Mouse (Mus musculus): ENCODE results near the gene Slc8b1. TPM values are rescaled to one million over a fixed set of nuclear protein-coding genes. Genes with fewer than 3 reads are reported as not detected.
A peak's percentile ranks its signal among the peaks of the same experiment; 100 is the strongest.

Gene Slc8b1
- total RNA-seq, 1 experiment from 2014 or later, result 8.4 TPM

DNA sequence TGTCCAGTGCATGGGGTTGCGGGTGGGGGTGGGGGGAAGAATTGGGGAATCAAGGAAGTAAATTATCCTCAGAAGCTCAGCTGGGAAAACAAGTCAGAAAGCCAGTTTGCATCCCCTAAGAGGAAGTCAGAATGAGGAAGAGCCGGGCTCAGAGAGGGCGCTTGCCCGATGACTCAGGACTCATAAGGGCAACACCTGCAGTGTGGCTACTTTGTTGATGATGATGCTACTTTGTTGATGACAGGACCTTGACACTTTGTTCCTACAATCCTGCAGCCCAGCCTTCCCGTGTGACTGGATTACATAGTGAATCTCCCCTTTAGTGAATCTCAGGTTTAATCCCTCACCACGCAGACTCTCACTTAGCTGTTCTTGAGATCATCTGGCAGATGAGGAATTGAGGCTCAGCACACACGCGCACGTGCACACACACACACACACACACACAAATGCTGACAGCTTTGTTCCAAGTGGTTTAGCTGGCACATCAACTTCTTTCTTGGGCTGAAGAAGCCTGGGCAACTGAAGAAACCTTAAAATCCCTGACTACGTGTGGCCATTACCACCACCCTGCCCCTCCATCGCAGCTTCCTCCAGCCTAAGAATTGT lies 59.4 kb downstream of the Slc8b1 start:
- peak; percentile 58 to 77; a peak in 3 of 4 replicates for ATAC-seq (replicated peaks in 1 of 2; ENCODE audit: insufficient read depth in 1 of 2, low FRiP score in 2 of 2, low TSS enrichment in 1 of 2, low read depth in 1 of 2, poor library complexity in 2 of 2, severe bottlenecking in 2 of 2)

DNA sequence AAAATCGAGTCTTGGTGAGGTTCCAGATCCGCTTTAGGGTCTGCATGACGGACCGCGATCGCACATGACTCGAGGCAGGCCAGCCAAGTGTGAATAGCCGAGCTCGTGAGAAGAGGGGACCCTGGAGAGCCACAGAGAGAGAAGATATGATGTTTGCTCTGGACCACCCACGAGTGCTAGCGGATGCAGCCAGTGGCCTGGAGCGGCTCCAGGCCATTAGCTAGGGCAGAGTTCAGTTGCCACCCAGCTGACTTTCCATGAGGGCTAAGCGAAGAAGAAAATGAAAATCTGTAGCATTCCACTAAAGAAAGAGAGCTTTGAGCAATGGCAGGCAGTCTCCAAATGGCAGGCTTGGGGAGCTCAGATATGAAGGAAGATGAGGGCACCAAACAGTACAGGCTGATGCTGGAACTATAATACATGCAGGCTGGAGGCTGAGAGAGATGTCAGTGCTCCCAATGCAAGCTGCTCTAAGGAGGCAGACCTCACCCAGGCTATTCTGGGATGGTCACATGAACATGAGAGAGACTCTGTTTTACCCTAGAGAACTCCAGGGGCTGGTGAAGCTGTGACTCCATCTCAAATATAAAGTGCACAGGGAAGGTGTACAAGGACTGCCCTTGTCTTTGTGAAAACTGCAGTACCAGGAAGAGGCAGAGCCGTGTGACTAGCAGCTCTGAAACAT lies 60.2 kb downstream of the Slc8b1 start:
- ATAC-seq (replicated peaks in 1 of 2; ENCODE audit: insufficient read depth in 1 of 2, low FRiP score in 2 of 2, low TSS enrichment in 1 of 2, low read depth in 1 of 2, poor library complexity in 2 of 2, severe bottlenecking in 2 of 2), result no peak

DNA sequence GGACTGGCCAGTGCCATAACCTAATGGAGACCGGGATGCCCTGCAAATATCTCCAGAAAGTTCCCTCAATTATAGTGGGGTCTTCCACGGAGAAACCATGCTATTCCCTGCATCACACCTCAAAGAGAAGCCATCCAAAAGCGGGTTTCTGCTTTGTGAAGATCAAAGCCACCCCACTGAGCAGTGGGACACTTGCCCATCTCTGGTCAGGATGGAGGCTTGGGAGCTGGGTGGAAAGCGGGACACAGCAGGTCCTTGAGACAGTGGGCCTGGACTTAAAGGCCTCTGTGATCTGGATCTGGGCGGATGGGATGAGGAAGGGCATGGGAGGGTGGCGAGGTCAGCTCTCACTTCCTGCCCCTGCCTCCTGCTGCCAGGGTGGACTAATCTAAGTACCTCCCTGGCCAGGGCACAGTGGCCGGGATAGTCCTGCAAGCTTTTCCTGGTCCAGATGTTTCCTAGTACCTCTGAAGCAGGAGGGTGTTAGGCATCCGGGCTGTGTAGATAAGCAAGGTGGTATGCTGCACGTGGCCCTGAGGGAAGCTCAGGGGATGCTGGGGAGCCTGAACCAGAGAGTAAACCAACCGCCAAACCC lies 63.6 kb downstream of the Slc8b1 start:
- ATAC-seq (replicated peaks in 1 of 2; ENCODE audit: insufficient read depth in 1 of 2, low FRiP score in 2 of 2, low TSS enrichment in 1 of 2, low read depth in 1 of 2, poor library complexity in 2 of 2, severe bottlenecking in 2 of 2), result no peak

GRCm38 (mm10) chr5:120576781-120577301 lies 65.9 kb downstream of the Slc8b1 start:
- no peak for ATAC-seq (replicated peaks in 1 of 2; ENCODE audit: insufficient read depth in 1 of 2, low FRiP score in 2 of 2, low TSS enrichment in 1 of 2, low read depth in 1 of 2, poor library complexity in 2 of 2, severe bottlenecking in 2 of 2)

DNA sequence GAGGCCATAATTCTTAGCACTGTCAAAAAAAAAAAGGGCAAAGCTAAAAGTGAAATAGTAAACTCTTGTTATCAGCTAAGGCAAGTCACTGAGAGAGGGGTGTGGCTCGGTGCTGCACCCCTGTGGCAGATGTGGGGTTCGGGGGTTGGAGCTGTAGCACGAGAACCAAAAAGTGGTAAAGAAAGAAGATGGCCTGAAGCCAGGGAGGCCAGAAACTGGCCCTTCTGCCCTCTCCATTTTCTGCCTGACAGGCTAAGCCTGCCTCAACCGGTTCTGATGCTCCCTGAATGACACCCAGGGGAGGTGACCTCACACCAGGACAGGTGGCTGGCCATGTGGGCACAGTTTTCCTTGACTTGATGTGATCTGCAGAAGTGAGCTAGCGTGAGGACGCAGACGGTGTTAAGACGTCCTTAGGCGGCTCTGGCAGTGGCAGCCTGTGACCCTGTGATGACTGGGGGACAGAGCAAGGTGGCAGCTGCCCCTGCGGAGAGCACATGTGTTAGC lies 67.0 kb downstream of the Slc8b1 start:
- peak; percentile 30 to 63; a peak in 2 of 4 replicates for ATAC-seq (replicated peaks in 1 of 2; ENCODE audit: insufficient read depth in 1 of 2, low FRiP score in 2 of 2, low TSS enrichment in 1 of 2, low read depth in 1 of 2, poor library complexity in 2 of 2, severe bottlenecking in 2 of 2)

DNA sequence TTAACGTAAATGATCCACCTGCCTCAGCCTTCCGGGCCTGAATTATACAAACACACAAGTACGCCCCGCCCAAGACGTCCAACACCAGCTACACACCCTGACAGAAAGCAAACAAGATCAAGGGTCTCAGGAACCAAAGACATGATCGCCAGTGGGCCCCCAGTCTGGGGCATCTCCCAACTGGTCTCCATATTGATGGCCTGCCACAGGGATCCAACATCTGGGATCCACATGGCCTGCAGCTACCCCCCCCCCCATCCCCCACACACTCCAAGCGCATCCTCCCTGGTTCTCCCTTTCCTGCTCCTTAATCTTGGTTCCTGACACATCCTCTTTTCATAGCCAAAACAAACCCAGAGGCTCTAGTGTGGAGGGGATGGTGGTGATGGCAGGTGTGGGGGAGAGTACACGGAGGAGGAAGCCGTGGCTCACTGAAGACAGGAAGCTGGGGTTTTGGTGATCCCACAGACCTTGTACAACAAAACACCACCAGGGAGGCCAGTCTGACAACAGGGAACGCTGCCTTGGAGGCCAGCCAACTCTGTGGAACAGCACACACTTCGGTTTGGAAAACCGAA lies 67.6 kb downstream of the Slc8b1 start:
- peak; percentile 70 to 80 for ATAC-seq (replicated peaks in 1 of 2; ENCODE audit: insufficient read depth in 1 of 2, low FRiP score in 2 of 2, low TSS enrichment in 1 of 2, low read depth in 1 of 2, poor library complexity in 2 of 2, severe bottlenecking in 2 of 2)

DNA sequence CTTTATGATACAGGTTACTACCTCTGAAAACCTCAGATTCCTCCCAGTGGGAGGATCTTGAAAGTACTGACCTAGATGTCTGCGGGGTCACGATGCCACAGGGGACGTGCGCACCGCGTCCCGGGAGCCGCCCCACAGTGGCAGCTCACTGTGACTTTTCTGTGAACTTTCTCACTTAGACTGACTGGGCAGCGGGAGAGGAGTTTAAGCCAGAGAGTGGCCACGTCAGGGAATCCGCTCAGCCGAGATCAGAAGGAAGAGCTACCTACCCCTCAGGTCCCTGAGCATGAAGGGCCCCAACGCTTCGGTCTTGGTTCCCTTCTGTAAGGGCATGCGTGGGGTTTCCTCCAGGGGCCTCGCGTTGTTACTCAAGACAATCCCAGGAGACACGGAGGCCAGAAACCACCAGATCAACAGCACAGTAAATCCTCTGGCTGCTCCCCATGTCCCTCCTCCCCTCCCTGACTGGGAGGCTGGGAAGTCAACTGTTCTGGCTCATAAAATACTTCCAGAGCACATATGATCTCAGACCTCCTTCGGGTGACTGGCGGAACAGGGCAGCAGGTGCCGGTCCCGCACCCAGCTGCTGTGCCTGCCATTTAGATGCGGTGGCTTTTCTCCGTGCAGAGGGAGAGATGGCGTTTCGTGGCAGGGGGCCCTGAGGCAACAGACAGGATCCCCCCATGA lies 68.4 kb downstream of the Slc8b1 start:
- peak in 1 of 2 experiments; percentile 16; a peak in 1 of 4 replicates for ATAC-seq (replicated peaks in 1 of 2; ENCODE audit: insufficient read depth in 1 of 2, low FRiP score in 2 of 2, low TSS enrichment in 1 of 2, low read depth in 1 of 2, poor library complexity in 2 of 2, severe bottlenecking in 2 of 2)

DNA sequence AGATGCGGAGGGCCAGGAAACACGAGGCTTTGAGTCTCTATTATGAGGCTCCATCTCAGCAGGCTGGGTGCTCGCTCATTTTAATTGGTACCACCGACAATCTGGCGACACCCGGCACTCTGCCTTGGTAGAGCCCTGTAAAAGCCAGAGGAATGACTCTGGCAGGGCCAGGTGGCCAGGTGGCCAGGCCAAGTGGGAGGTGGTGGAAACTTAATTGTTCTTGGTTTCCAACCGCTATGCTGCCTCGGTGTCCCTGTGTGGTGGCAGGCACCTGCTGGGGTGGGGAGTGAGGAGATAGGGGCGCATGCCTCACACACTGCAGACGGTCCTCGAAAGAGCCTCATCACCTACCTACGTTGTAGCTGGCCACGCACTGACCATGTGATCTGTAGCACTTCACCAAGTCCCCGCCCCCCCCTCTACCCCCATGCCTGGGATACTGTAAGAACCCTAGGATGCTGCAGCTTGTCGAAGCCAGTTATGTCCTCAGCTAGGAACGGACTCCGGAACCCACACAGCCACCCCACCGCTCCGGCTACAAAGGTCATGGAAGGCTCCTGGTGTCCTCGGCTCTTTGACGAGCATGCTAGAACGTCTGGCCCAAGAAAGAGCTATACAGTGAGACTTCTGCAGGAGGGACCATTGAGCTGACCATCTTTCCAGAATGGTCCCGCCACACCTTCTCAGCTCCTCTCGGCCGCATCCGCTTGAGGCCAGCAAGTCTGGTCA lies 69.1 kb downstream of the Slc8b1 start:
- ATAC-seq (replicated peaks in 1 of 2; ENCODE audit: insufficient read depth in 1 of 2, low FRiP score in 2 of 2, low TSS enrichment in 1 of 2, low read depth in 1 of 2, poor library complexity in 2 of 2, severe bottlenecking in 2 of 2), result no peak

- ATAC-seq (replicated peaks in 1 of 2; ENCODE audit: insufficient read depth in 1 of 2, low FRiP score in 2 of 2, low TSS enrichment in 1 of 2, low read depth in 1 of 2, poor library complexity in 2 of 2, severe bottlenecking in 2 of 2), result no peak
Measured at GRCm38 (mm10) chr5:120582002-120582401, 71.0 kb downstream of the Slc8b1 start.

GRCm38 (mm10) chr5:120583511-120583910 lies 72.5 kb downstream of the Slc8b1 start:
- ATAC-seq (replicated peaks in 1 of 2; ENCODE audit: insufficient read depth in 1 of 2, low FRiP score in 2 of 2, low TSS enrichment in 1 of 2, low read depth in 1 of 2, poor library complexity in 2 of 2, severe bottlenecking in 2 of 2), result no peak

Other genes starting within 250 kb of the Slc8b1 start
- not detected in 2 replicates for gene Lhx5, start 79.5 kb upstream of the Slc8b1 start, total RNA-seq (2017)
- gene Sdsl, start 38.4 kb upstream of the Slc8b1 start, total RNA-seq (2017), result 9.1 and 26.1 TPM in 2 replicates
- not detected in 2 replicates for gene Sds, start 34.6 kb upstream of the Slc8b1 start, total RNA-seq (2017)
- 7.4 and 7.9 TPM in 2 replicates for gene Plbd2, start 7.5 kb upstream of the Slc8b1 start, total RNA-seq (2017)
- gene Tpcn1, start 77.5 kb downstream of the Slc8b1 start, total RNA-seq (2017), result 7.3 and 9.8 TPM in 2 replicates
- not detected in 2 replicates for gene Iqcd, start 77.8 kb downstream of the Slc8b1 start, total RNA-seq (2017)
- gene Rita1, start 101.4 kb downstream of the Slc8b1 start, total RNA-seq (2017), result 1.8 TPM in 2 replicates
- 46.9 and 52.5 TPM in 2 replicates for gene Ddx54, start 101.6 kb downstream of the Slc8b1 start, total RNA-seq (2017)
- gene Cfap73, start 123.1 kb downstream of the Slc8b1 start, total RNA-seq (2017), result not detected in 2 replicates
- 2.9 and 3.4 TPM in 2 replicates for gene Rasal1, start 137.6 kb downstream of the Slc8b1 start, total RNA-seq (2017)
- not detected in 2 replicates for gene Dtx1, start 200.8 kb downstream of the Slc8b1 start, total RNA-seq (2017)
- 3.7 and 6.8 TPM in 2 replicates for gene Oas2, start 238.7 kb downstream of the Slc8b1 start, total RNA-seq (2017)